Comparison of ENCODE assay signal across 10 mouse cellular contexts in the genomic region with DNA sequence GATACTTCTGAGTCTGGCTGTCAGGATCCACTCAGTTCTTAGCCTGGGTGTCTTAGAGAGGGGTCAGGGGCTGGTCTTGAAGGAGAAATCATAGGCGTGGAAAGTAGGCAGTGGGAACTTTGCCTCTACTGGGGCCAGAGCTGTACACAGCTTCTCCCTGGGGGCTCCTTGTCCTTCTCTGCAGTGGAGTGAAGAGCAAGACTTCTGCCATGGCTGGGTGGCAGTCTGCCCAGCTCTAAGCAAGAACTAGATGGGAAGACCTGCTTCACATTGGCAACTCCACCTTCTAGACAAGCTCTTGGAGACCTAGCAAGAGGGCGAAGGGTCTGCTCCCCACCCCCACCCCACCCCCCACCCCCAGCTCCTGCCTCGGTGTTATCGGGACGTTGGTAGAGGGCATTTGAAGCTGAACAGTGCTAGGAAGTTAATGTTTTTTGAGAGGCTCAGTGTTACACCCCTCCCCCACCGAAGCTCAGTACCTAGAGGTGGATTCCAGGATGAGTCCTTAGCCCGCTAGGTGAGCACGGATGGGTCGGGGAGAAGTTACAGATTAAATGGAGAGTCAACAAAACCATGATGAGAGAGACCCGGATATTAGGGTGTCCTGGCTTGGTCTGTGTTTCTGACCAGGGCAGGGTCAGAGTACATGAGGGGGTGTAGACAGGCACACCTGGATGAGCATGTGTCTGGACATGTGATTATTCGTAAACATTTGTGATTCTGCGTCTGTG. TPM values are rescaled to one million over a fixed set of nuclear protein-coding genes. Genes with fewer than 3 reads are reported as not detected.
DNase-seq lines count a peak whose midpoint lies in the region; ATAC-seq lines count a peak whose summit lies in the region.
"Had no signal": no experiment of that assay in that cellular context is flagged by ENCODE, and none has a peak within 500 bp of the region (broad histone marks: within the 10 kb centered on the region; RNA-seq: fewer than 3 reads in every experiment).

No protein-coding gene starts in this region.

- peaks cover 15% of the 10 kb centered on the region for H3K36me3 ChIP-seq in heart, embryonic 11.5 days (ENCODE audit: control insufficient read depth, insufficient read depth, low read length)
- peaks cover 16% of the 10 kb centered on the region for H3K36me3 ChIP-seq in intestine, embryonic 15.5 days
- H3K36me3 ChIP-seq in limb, embryonic 10.5 days = peaks cover 76% of the 10 kb centered on the region
- peaks cover 11% of the 10 kb centered on the region; the same call in 1 of the 2 replicates for H3K36me3 ChIP-seq in stomach, embryonic 16.5 days (ENCODE audit: control insufficient read depth, insufficient read depth, low read length)

- H3K9me3 ChIP-seq in heart, embryonic 11.5 days (replicated peaks; ENCODE audit: control insufficient read depth, low read length) = no peaks in the 10 kb centered on the region
- no peaks in the 10 kb centered on the region for H3K9me3 ChIP-seq in intestine, embryonic 15.5 days
- H3K9me3 ChIP-seq in limb, embryonic 10.5 days (replicated peaks) = no peaks in the 10 kb centered on the region
- H3K9me3 ChIP-seq in stomach, embryonic 16.5 days (replicated peaks; ENCODE audit: control insufficient read depth, low read length) = no peaks in the 10 kb centered on the region

- 68% methylated on average over 12 of the region's 12 CpGs for WGBS in heart, embryonic 11.5 days (ENCODE audit: insufficient replicate concordance)
- 37% methylated on average over 12 of the region's 12 CpGs for WGBS in intestine, embryonic 15.5 days
- 80% methylated on average over 12 of the region's 12 CpGs for WGBS in limb, embryonic 10.5 days
- WGBS in stomach, embryonic 16.5 days = 48% methylated on average over 12 of the region's 12 CpGs

- H3K4me3 ChIP-seq in heart, embryonic 11.5 days (ENCODE audit: low read depth, low read length) = peak overlapping the region; percentile 8; the same call in 1 of the 2 replicates
- 0 out of 2 replicates have a peak overlapping the region, but pooled peaks have one; percentile 7 for H3K4me3 ChIP-seq in intestine, embryonic 15.5 days (replicated peaks)
- peak overlapping the region; percentile 89 for H3K4me3 ChIP-seq in limb, embryonic 10.5 days
- H3K4me3 ChIP-seq in stomach, embryonic 16.5 days (replicated peaks; ENCODE audit: low read length) = 0 out of 2 replicates have a peak overlapping the region, but pooled peaks have one; percentile 4
- H3K4me3 ChIP-seq: erythroblast, embryonic 14.5 days had no signal

- no peak overlapping the region for H3K27ac ChIP-seq in heart, embryonic 11.5 days (ENCODE audit: low read depth, low read length)
- peak overlapping the region; percentile 80; the same call in 1 of the 2 replicates for H3K27ac ChIP-seq in intestine, embryonic 15.5 days
- peak overlapping the region; percentile 32 for H3K27ac ChIP-seq in limb, embryonic 10.5 days
- no peak overlapping the region for H3K27ac ChIP-seq in stomach, embryonic 16.5 days (ENCODE audit: low read length)

- H3K4me2 ChIP-seq in heart, embryonic 11.5 days = peak overlapping the region; percentile 43
- peak overlapping the region; percentile 37 for H3K4me2 ChIP-seq in intestine, embryonic 15.5 days (replicated peaks)
- H3K4me2 ChIP-seq in stomach, embryonic 16.5 days (ENCODE audit: low read depth, low read length) = peak overlapping the region; percentile 23; the same call in 1 of the 2 replicates

- no peak for DNase-seq in heart, adult 9 months (ENCODE audit: low spot score in 2 of 2)
- DNase-seq in limb, embryonic 10.5 days (ENCODE audit: low spot score) = no peak
- DNase-seq in left cerebral cortex, postnatal 4 days = no peak
- DNase-seq in gastrocnemius, postnatal 36 days = no peak
- DNase-seq in retina, postnatal 1 day = no peak
- DNase-seq: cerebellum, adult 11 months had no signal

- peak overlapping the region; percentile 23; the same call in 1 of the 2 replicates for H3K9ac ChIP-seq in heart, embryonic 11.5 days (ENCODE audit: low read depth, low read length)
- no peak overlapping the region for H3K9ac ChIP-seq in intestine, embryonic 15.5 days
- H3K9ac ChIP-seq in stomach, embryonic 16.5 days (ENCODE audit: low read length) = peak overlapping the region; percentile 19; the same call in 1 of the 2 replicates

- H3K27me3 ChIP-seq in heart, embryonic 11.5 days (ENCODE audit: control insufficient read depth, insufficient read depth, low read length) = no peaks in the 10 kb centered on the region
- no peaks in the 10 kb centered on the region for H3K27me3 ChIP-seq in intestine, embryonic 15.5 days (replicated peaks)
- H3K27me3 ChIP-seq in limb, embryonic 10.5 days (ENCODE audit: low read depth, poor library complexity, severe bottlenecking) = no peaks in the 10 kb centered on the region
- no peaks in the 10 kb centered on the region for H3K27me3 ChIP-seq in stomach, embryonic 16.5 days (ENCODE audit: control insufficient read depth, insufficient read depth, low read length)

- ATAC-seq in heart, embryonic 11.5 days (replicated peaks; ENCODE audit: insufficient number of reproducible peaks, low FRiP score, low TSS enrichment) = no peak
- no peak for ATAC-seq in intestine, embryonic 15.5 days
- no peak for ATAC-seq in stomach, embryonic 16.5 days (ENCODE audit: insufficient read depth, low FRiP score)

- peaks cover 31% of the 10 kb centered on the region for H3K4me1 ChIP-seq in heart, embryonic 11.5 days (ENCODE audit: control insufficient read depth, insufficient read depth, low read length)
- H3K4me1 ChIP-seq in intestine, embryonic 15.5 days (replicated peaks) = peaks cover 53% of the 10 kb centered on the region
- H3K4me1 ChIP-seq in limb, embryonic 10.5 days = peaks cover 78% of the 10 kb centered on the region
- H3K4me1 ChIP-seq in stomach, embryonic 16.5 days (ENCODE audit: control insufficient read depth, insufficient read depth, low read length) = peaks cover 43% of the 10 kb centered on the region

- intact Hi-C loops in left cerebral cortex, postnatal 4 days (cut with DNase I) = no loop called here
- intact Hi-C loops in gastrocnemius, postnatal 36 days (cut with DNase I) = no loop called here

RNA-seq across cellular contexts. Expression of a gene that starts 4.3 kb away (rescaled TPM):
- 284 and 289 TPM in 2 replicates for polyA plus RNA-seq in heart, embryonic 11.5 days (2014; fragmentation: Nextera tagmentation; extraction: Ambion mirVana)
- 426 and 441 TPM in 2 replicates for polyA plus RNA-seq in intestine, embryonic 15.5 days (2015; fragmentation: Nextera tagmentation; extraction: Ambion mirVana)
- polyA plus RNA-seq in limb, embryonic 10.5 days (2016; fragmentation: Nextera tagmentation; extraction: Ambion mirVana) = 899 and 1,008 TPM in 2 replicates
- polyA plus RNA-seq in stomach, embryonic 16.5 days (2015; fragmentation: Nextera tagmentation; extraction: Ambion mirVana) = 411 and 440 TPM in 2 replicates
- 10 to 100 TPM; 66.1 to 80.1 TPM for total RNA-seq in left cerebral cortex, postnatal 4 days (2021)
- total RNA-seq in gastrocnemius, postnatal 36 days (2021) = 10 to 100 TPM; 32.0 to 41.9 TPM

RNA-seq across cellular contexts. Expression of a gene that starts 21.3 kb away (rescaled TPM):
- 220 and 244 TPM in 2 replicates for polyA plus RNA-seq in heart, embryonic 11.5 days (2014; fragmentation: Nextera tagmentation; extraction: Ambion mirVana)
- polyA plus RNA-seq in intestine, embryonic 15.5 days (2015; fragmentation: Nextera tagmentation; extraction: Ambion mirVana) = 183 and 194 TPM in 2 replicates
- polyA plus RNA-seq in limb, embryonic 10.5 days (2016; fragmentation: Nextera tagmentation; extraction: Ambion mirVana) = 291 and 354 TPM in 2 replicates
- polyA plus RNA-seq in stomach, embryonic 16.5 days (2015; fragmentation: Nextera tagmentation; extraction: Ambion mirVana) = 186 and 188 TPM in 2 replicates
- total RNA-seq in left cerebral cortex, postnatal 4 days (2021) = 10 to 100 TPM; 28.2 to 28.4 TPM
- 1 to 10 TPM; 2.9 to 4.5 TPM for total RNA-seq in gastrocnemius, postnatal 36 days (2021)

RNA-seq across cellular contexts. Expression of a gene that starts 43.8 kb away (rescaled TPM):
- 0.13 TPM in 1 of 2 replicates, not detected in the other for polyA plus RNA-seq in heart, embryonic 11.5 days (2014; fragmentation: Nextera tagmentation; extraction: Ambion mirVana)
- polyA plus RNA-seq in intestine, embryonic 15.5 days (2015; fragmentation: Nextera tagmentation; extraction: Ambion mirVana) = 0.58 and 0.93 TPM in 2 replicates
- polyA plus RNA-seq in limb, embryonic 10.5 days (2016; fragmentation: Nextera tagmentation; extraction: Ambion mirVana) = 0.74 and 1.4 TPM in 2 replicates
- 1.8 and 2.4 TPM in 2 replicates for polyA plus RNA-seq in stomach, embryonic 16.5 days (2015; fragmentation: Nextera tagmentation; extraction: Ambion mirVana)
- total RNA-seq in left cerebral cortex, postnatal 4 days (2021) = not detected
- total RNA-seq in gastrocnemius, postnatal 36 days (2021) = not detected
- polyA plus RNA-seq: erythroblast, embryonic 14.5 days had no signal

Comparison
In these comparisons a context has a peak if more than half of its experiments do, and no peak if none do; other contexts are left out.
1. H3K27ac ChIP-seq: peak in intestine, embryonic 15.5 days (single experiment) and limb, embryonic 10.5 days (single experiment); none in heart, embryonic 11.5 days (single experiment) and stomach, embryonic 16.5 days (single experiment).
2. H3K4me3 ChIP-seq: peak in every context shown above with its lines; median percentile 89 in limb, embryonic 10.5 days; 8 in heart, embryonic 11.5 days; 7 in intestine, embryonic 15.5 days; 4 in stomach, embryonic 16.5 days.
3. Peak in every context shown above with its lines, with median percentiles within 50 percentile points of each other: H3K4me2 ChIP-seq.